Mouse (Mus musculus) small intestine, adult 2 months (tissue): Measurements from ENCODE around the gene Klf4.

Experiments used
- CTCF ChIP-seq: fragments of 200-500 bp; IDR thresholded peaks from 2 replicates; pipeline ENCODE4 v1.5.1; 2012; ENCODE audit warnings: low read depth, mild to moderate bottlenecking, control low read depth, inconsistent platforms, low read length, moderate library complexity, mixed read lengths; ENCODE audit not compliant: insufficient replicate concordance, insufficient read length; ENCODE audit errors: extremely low read depth
- POLR2A ChIP-seq: fragments of 200-500 bp; IDR thresholded peaks from 2 replicates; pipeline ENCODE4 v1.6.1; 2012; ENCODE audit warnings: low read depth, mild to moderate bottlenecking, control low read depth, inconsistent platforms, low read length, moderate library complexity

- TF ChIP-seq CTCF (no peak), POLR2A (no peak)
Measured at GRCm38 (mm10) chr4:55498621-55499020, 33.6 kb downstream of the Klf4 start.
